In the genomic region with DNA sequence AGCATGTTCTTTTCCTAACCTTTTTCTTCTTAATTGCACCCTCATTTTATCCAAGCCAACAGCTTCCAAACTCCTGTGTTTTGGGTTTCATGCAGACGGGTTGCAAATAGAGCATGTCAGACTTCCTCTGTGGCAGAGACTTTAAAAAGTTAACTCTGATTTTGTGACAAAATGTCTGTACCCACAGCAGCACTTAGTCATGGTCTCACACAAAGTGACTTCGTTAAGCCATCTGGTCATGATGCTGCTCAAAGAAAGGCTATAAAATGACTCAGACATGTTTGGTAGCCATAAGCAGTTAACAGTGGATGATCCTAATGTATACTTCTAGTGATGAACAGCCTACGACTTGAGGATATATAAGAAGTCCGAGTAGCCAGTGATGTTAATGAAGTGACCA, we compare ENCODE assay signal across 28 mouse cellular contexts.
"Had no signal": no experiment of that assay in that cellular context is flagged by ENCODE, and none has a peak within 500 bp of the region (broad histone marks: within the 10 kb centered on the region; RNA-seq: fewer than 3 reads in every experiment).

No protein-coding gene starts in this region.

- H3K4me2 ChIP-seq: heart, embryonic 12.5 days; hindbrain, embryonic 12.5 days; hindbrain, embryonic 14.5 days; intestine, embryonic 15.5 days; limb, embryonic 12.5 days; liver, embryonic 11.5 days; liver, embryonic 13.5 days; liver, embryonic 15.5 days had no signal

- H3K27ac ChIP-seq: gastrocnemius, adult 2 months; heart, embryonic 10.5 days; hindbrain, embryonic 10.5 days; hindbrain, embryonic 12.5 days; hindbrain, embryonic 14.5 days; intestine, embryonic 15.5 days; layer of hippocampus, adult 2 months; left cerebral cortex, adult 2 months; limb, embryonic 10.5 days; limb, embryonic 12.5 days; liver, embryonic 13.5 days; liver, embryonic 15.5 days had no signal

- H3K9ac ChIP-seq: heart, embryonic 12.5 days; hindbrain, embryonic 12.5 days; hindbrain, embryonic 14.5 days; intestine, embryonic 15.5 days; limb, embryonic 12.5 days; liver, embryonic 13.5 days; liver, embryonic 15.5 days had no signal

- H3K4me3 ChIP-seq: gastrocnemius, adult 2 months; heart, embryonic 10.5 days; heart, embryonic 12.5 days; hindbrain, embryonic 10.5 days; hindbrain, embryonic 12.5 days; intestine, embryonic 15.5 days; layer of hippocampus, adult 2 months; left cerebral cortex, adult 2 months; limb, embryonic 10.5 days; limb, embryonic 12.5 days; liver, embryonic 13.5 days; liver, embryonic 15.5 days had no signal

- DNase-seq: gastrocnemius, adult 2 months; gastrocnemius, postnatal 10 days; gastrocnemius, postnatal 25 days; heart, adult 18-20 months; heart, postnatal 10 days; heart, postnatal 4 days; kidney, adult 18-20 months; kidney, adult 8-10 months; kidney, postnatal 10 days; kidney, postnatal 25 days; kidney, postnatal 4 days; liver; liver, embryonic 13.5 days had no signal

- ATAC-seq: hindbrain, embryonic 16.5 days; inflammation-experienced regulatory T-cells, adult 6 months; intestine, embryonic 15.5 days; intestine, postnatal 0 days had no signal

- H3K27me3 ChIP-seq: heart, embryonic 12.5 days; hindbrain, embryonic 12.5 days; intestine, embryonic 15.5 days; limb, embryonic 12.5 days; liver, embryonic 13.5 days; liver, embryonic 15.5 days had no signal

- H3K36me3 ChIP-seq: heart, embryonic 10.5 days; heart, embryonic 12.5 days; hindbrain, embryonic 10.5 days; hindbrain, embryonic 12.5 days; intestine, embryonic 15.5 days; limb, embryonic 10.5 days; limb, embryonic 12.5 days; liver, embryonic 13.5 days; liver, embryonic 15.5 days had no signal

- H3K9me3 ChIP-seq: heart, embryonic 10.5 days; heart, embryonic 12.5 days; hindbrain, embryonic 10.5 days; hindbrain, embryonic 12.5 days; intestine, embryonic 15.5 days; limb, embryonic 10.5 days; limb, embryonic 12.5 days; liver, embryonic 13.5 days; liver, embryonic 15.5 days had no signal

- H3K4me1 ChIP-seq: heart, embryonic 10.5 days; heart, embryonic 12.5 days; hindbrain, embryonic 10.5 days; hindbrain, embryonic 12.5 days; intestine, embryonic 15.5 days; limb, embryonic 10.5 days; limb, embryonic 12.5 days; liver, embryonic 13.5 days; liver, embryonic 15.5 days had no signal
